Mouse (Mus musculus): ENCODE measurements around the gene Smco3.

DNA sequence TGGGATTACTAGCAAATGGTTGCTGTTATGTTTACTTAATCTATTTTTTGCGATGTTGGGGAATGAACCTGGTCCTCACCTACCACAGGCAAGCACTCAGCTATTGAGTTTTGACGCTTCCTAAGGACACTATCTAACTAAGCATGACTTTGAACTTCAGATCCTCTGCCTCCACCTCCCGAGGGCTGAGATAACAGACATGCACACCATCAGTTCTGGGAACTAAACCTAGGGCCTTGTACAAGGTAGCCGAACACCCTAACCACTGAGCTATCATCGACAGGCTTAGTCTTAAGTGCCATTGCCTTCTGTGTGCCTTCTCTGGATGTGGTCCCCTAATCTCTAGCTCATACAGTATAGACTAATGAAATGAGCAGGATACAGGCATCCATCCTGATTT lies 30.1 kb upstream of the Smco3 start:
- TF ChIP-seq CTCF (IDR thresholded peaks at IDR 0.05; ENCODE audit: low read depth, low read length) (no peak), POLR2A (IDR thresholded peaks at IDR 0.05; ENCODE audit: insufficient read depth, low read length) (no peak)
